Mouse (Mus musculus) lung, postnatal 0 days (tissue): ENCODE results near the gene Rap1b. TPM values are rescaled to one million over a fixed set of nuclear protein-coding genes. Genes with fewer than 3 reads are reported as not detected.

Experiments used
- ATAC-seq: fragments of 200-750 bp; cut with Nextera tagmentation; 2 replicates; pipeline ENCODE4 v1.8.0; 2017; ENCODE audit warnings: moderate library complexity
- DNase-seq: peaks from one replicate; pipeline ENCODE4 v3.0.0-alpha.2; 2016; ENCODE audit warnings: low spot score
- H3K27ac ChIP-seq: fragments of 300-500 bp; sonication (generic); 2 replicates; pipeline ENCODE4 v1.5.1; 2014; ENCODE audit warnings: antibody characterized with exemption, mild to moderate bottlenecking, low read length, mixed read lengths
- H3K27me3 ChIP-seq: fragments of 300-500 bp; sonication (generic); replicated peaks from 2 replicates; pipeline ENCODE4 v1.6.1; 2014; ENCODE audit warnings: low read length, mixed read lengths; ENCODE audit not compliant: insufficient read depth
- H3K36me3 ChIP-seq: fragments of 300-500 bp; sonication (generic); 2 replicates; pipeline ENCODE4 v1.6.1; 2014; ENCODE audit warnings: low read length, mixed read lengths; ENCODE audit not compliant: insufficient read depth
- H3K4me1 ChIP-seq: fragments of 300-500 bp; sonication (generic); 2 replicates; pipeline ENCODE4 v1.6.1; 2014; ENCODE audit warnings: antibody characterized with exemption, low read depth, low read length, mixed read lengths; ENCODE audit not compliant: insufficient read depth
- H3K4me2 ChIP-seq: fragments of 300-500 bp; sonication (generic); replicated peaks from 2 replicates; pipeline ENCODE4 v1.6.1; 2014; ENCODE audit warnings: low read depth, mild to moderate bottlenecking, low read length, moderate library complexity, mixed read lengths
- H3K4me3 ChIP-seq: fragments of 300-500 bp; sonication (generic); 2 replicates; pipeline ENCODE4 v1.5.1; 2014; ENCODE audit warnings: low read depth, low read length
- H3K9ac ChIP-seq: fragments of 300-500 bp; sonication (generic); replicated peaks from 2 replicates; pipeline ENCODE4 v1.6.1; 2014; ENCODE audit warnings: low read depth, mild to moderate bottlenecking
- H3K9me3 ChIP-seq: fragments of 300-500 bp; sonication (generic); 2 replicates; pipeline ENCODE4 v1.6.1; 2016; ENCODE audit warnings: low read length, mixed read lengths
- CTCF ChIP-seq: IDR thresholded peaks from 2 replicates; pipeline ENCODE4 v1.5.1; 2016; ENCODE audit warnings: antibody characterized with exemption, mild to moderate bottlenecking
- EP300 ChIP-seq: IDR thresholded peaks from 2 replicates; pipeline ENCODE4 v1.6.1; 2016; ENCODE audit warnings: antibody characterized with exemption, mild to moderate bottlenecking, control low read depth
- WGBS: fragments of 180-500 bp; shearing (Covaris S2); extraction: QIAGEN DNeasy Blood & Tissue Kit; methylation state at CpG from one replicate; pipeline ENCODE4 v1.1.7; 2014; 5-methylcytosine and 5-hydroxymethylcytosine counted together
- polyA plus RNA-seq: library from polyadenylated mRNA; unstranded; fragments of >200 nt; fragmentation: Nextera tagmentation; extraction: Ambion mirVana; gene quantifications from 2 replicates; pipeline ENCODE4 v1.2.1, GENCODE M21; 2015

Gene Rap1b
- polyA plus RNA-seq, 1 experiment from 2014 or later, result 268 TPM

DNA sequence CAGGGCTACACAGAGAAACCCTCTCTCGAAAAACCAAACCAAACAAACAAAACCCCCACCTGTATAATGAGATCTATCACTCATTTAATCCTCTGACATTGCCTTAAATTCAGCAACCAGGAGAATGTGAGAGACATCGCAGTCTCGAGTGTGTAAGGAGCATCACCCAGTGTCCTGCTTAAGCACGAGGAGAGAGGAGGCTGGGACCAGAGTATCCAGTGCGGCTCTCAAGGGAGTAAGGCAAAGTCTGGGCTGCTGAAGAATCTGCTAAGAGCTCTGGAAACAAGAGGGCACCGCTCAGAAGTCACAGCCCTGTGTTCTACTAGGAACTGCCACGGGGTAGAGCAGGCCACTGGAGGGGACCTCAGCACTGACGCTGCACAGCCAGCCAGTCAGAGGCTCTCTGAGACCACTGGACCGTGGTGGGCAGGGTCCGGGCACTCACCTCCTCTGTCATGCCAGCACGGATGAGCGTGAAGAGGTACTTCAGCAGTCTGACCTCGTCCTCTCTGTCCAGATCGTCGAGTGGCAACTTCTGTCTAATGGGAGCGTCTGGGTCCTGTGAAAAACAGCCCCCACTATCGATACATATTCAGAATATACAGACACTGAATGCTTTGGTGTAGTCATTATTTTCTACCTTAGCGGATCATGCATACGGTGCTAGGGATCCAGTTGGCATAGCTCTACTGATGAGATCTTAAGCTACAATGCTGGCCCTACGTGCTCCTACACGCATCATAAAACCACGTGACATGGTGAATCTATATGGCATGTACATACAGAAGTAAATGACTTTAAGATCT is 71.6 kb downstream of the Rap1b start:
- H3K4me3 ChIP-seq, result no peak overlapping the region
- no peaks in the 10 kb centered on the region for H3K4me1 ChIP-seq
- H3K27ac ChIP-seq, result no peak overlapping the region
- no peak overlapping the region for H3K4me2 ChIP-seq
- WGBS, result 93% methylated on average over 22 of the region's 22 CpGs
- H3K9ac ChIP-seq, result no peak overlapping the region
- DNase-seq (no peak), ATAC-seq (no peak)
- no peaks in the 10 kb centered on the region for H3K27me3 ChIP-seq
- peaks cover 37% of the 10 kb centered on the region for H3K36me3 ChIP-seq
- TF ChIP-seq CTCF, result no peak
- no peak for TF ChIP-seq EP300
- no peaks in the 10 kb centered on the region for H3K9me3 ChIP-seq

DNA sequence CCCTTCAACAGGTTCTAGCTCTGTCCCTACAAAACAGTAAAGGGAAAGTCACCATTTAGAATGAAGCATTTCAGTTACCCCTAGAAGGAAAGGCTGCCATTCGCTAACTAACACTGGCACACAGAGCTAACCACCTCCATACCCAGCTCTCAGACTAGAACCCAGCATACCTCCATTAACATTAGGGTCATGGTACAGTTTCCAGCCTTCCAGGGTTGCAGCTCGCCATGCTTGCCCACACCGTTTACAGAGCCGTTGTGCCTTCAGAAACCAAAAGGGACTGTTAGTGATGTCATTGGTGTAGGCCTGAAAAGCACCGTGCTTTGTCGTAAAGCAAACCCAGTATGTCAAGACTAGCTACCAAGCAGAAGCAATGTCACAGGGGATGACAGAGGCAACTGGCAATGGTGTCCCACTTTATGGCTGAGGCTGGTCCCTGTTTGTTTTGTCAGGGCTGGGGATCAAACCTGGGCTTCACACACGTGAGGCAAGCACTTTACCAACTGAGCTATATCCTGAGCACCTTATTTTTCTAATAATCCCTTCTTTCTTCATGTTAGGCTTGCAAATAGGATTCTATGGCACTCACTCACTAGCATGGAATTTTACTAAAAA is 72.6 kb downstream of the Rap1b start:
- DNase-seq, result no peak
- no peaks in the 10 kb centered on the region for H3K27me3 ChIP-seq
- H3K9me3 ChIP-seq, result no peaks in the 10 kb centered on the region
- H3K4me3 ChIP-seq, result no peak overlapping the region
- peaks cover 37% of the 10 kb centered on the region for H3K36me3 ChIP-seq
- no peak for ATAC-seq
- no peak overlapping the region for H3K4me2 ChIP-seq
- TF ChIP-seq EP300 (no peak), CTCF (no peak)
- 95% methylated on average over 7 of the region's 7 CpGs for WGBS
- H3K27ac ChIP-seq, result no peak overlapping the region
- no peak overlapping the region for H3K9ac ChIP-seq
- no peaks in the 10 kb centered on the region for H3K4me1 ChIP-seq

DNA sequence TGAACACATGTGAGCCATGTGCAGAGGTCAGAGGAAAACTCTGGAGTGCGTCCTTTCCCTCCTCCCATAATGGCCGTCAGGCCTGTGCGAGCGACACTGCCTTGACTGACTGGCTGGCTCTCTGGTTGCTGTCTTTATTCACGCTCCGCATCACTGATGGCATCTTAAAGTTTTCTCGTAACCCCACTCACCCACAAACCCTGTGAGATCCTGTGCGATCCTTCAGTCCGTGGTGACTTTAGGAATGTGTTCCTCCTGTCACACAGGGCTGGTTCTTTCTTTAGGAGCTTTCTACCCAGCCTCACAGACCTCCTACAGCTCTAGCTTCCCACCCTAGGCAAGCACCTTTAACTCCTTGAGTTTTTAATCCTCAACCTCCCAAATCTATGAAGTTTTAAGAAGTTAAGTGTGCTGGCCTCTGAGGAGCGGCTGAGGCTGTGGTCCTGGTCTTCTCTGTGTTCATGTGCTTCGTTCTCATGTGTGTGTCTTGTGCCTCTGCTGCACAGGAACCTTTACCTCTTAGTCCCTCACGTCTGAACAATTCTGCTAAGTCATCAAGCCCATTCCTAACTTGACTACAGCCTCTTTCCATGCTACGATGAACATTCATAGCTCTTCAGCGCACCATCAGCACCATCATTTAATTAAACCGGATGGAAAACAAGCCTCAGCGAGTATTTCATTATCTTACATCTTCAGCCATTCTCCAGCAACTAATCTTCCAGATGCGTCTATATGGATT is 73.3 kb downstream of the Rap1b start:
- no peak overlapping the region for H3K9ac ChIP-seq
- no peak overlapping the region for H3K4me2 ChIP-seq
- WGBS, result 93% methylated on average over 17 of the region's 17 CpGs
- H3K27me3 ChIP-seq, result no peaks in the 10 kb centered on the region
- H3K36me3 ChIP-seq, result peaks cover 37% of the 10 kb centered on the region
- TF ChIP-seq EP300 (no peak), CTCF (no peak)
- H3K4me1 ChIP-seq, result no peaks in the 10 kb centered on the region
- no peak overlapping the region for H3K27ac ChIP-seq
- DNase-seq (no peak), ATAC-seq (no peak)
- H3K4me3 ChIP-seq, result no peak overlapping the region
- no peaks in the 10 kb centered on the region for H3K9me3 ChIP-seq

- H3K4me1 ChIP-seq, result no peaks in the 10 kb centered on the region
- no peak overlapping the region for H3K9ac ChIP-seq
- no peak overlapping the region for H3K4me2 ChIP-seq
- ATAC-seq, result no peak
- H3K4me3 ChIP-seq, result no peak overlapping the region
- H3K36me3 ChIP-seq, result peaks cover 44% of the 10 kb centered on the region
- no peak for DNase-seq
- H3K27ac ChIP-seq, result no peak overlapping the region
- TF ChIP-seq EP300, result no peak
- no peak for TF ChIP-seq CTCF
- H3K9me3 ChIP-seq, result no peaks in the 10 kb centered on the region
- no peaks in the 10 kb centered on the region for H3K27me3 ChIP-seq
- WGBS, result 92% methylated on average over 10 of the region's 10 CpGs
Measured at GRCm38 (mm10) chr10:117771131-117771510, 74.7 kb downstream of the Rap1b start.

- ATAC-seq (no peak), DNase-seq (no peak)
- WGBS, result 92% methylated on average over 18 of the region's 18 CpGs
- no peak overlapping the region for H3K4me3 ChIP-seq
- peaks cover 46% of the 10 kb centered on the region for H3K36me3 ChIP-seq
- H3K9ac ChIP-seq, result no peak overlapping the region
- no peaks in the 10 kb centered on the region for H3K27me3 ChIP-seq
- no peak overlapping the region for H3K4me2 ChIP-seq
- no peaks in the 10 kb centered on the region for H3K4me1 ChIP-seq
- no peak overlapping the region for H3K27ac ChIP-seq
- no peaks in the 10 kb centered on the region for H3K9me3 ChIP-seq
- TF ChIP-seq CTCF (no peak), EP300 (no peak)
Measured at GRCm38 (mm10) chr10:117770286-117771130, 75.3 kb downstream of the Rap1b start.
